ENCODE assay signal across 9 mouse cellular contexts in the genomic region with DNA sequence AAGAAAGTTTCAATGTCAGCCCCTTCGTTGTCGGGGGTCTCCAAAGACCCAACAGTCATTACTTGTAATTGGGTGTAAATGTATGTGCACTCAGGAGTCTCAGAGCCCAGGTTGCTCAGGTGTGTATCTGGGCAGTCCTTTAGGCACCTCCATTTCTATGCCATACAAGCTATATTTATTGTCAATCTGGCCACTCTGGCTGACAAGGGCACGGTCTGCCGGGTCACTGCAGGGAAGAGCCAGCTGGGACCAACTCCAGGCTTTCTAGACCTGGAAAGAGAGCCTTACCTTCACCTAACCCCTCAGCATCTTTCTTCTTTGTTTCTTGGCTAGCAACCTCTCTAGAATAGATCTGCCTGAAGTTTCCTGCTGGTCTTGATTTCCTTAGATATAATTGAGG. TPM values are rescaled to one million over a fixed set of nuclear protein-coding genes. Genes with fewer than 3 reads are reported as not detected.
DNase-seq lines count a peak whose midpoint lies in the region; ATAC-seq and TF ChIP-seq lines count a peak whose summit lies in the region.
"Had no signal": no experiment of that assay in that cellular context is flagged by ENCODE, and none has a peak within 500 bp of the region (broad histone marks: within the 10 kb centered on the region; RNA-seq: fewer than 3 reads in every experiment).

No protein-coding gene starts in this region.

- no peak for TF ChIP-seq CTCF in hindbrain, postnatal 0 days (IDR thresholded peaks at IDR 0.05; ENCODE audit: low read depth)

- peaks cover 58% of the 10 kb centered on the region for H3K4me1 ChIP-seq in hindbrain, embryonic 10.5 days (replicated peaks)
- H3K4me1 ChIP-seq in hindbrain, postnatal 0 days (ENCODE audit: insufficient read depth, low read length), result peaks cover 50% of the 10 kb centered on the region
- peaks cover 74% of the 10 kb centered on the region for H3K4me1 ChIP-seq in lung, embryonic 15.5 days
- H3K4me1 ChIP-seq in neural tube, embryonic 13.5 days (replicated peaks), result peaks cover 66% of the 10 kb centered on the region

- H3K4me3 ChIP-seq in hindbrain, embryonic 10.5 days, result peak overlapping the region; percentile 16; the same call in 1 of the 2 replicates
- no peak overlapping the region for H3K4me3 ChIP-seq in hindbrain, postnatal 0 days (ENCODE audit: low read length)
- no peak overlapping the region for H3K4me3 ChIP-seq in lung, embryonic 15.5 days
- no peak overlapping the region for H3K4me3 ChIP-seq in neural tube, embryonic 13.5 days

- 87% methylated on average over 4 of the region's 4 CpGs for WGBS in hindbrain, embryonic 10.5 days
- 80% methylated on average over 4 of the region's 4 CpGs for WGBS in hindbrain, postnatal 0 days
- WGBS in lung, embryonic 15.5 days, result 79% methylated on average over 4 of the region's 4 CpGs
- 74% methylated on average over 4 of the region's 4 CpGs for WGBS in neural tube, embryonic 13.5 days

- H3K9ac ChIP-seq in hindbrain, postnatal 0 days (replicated peaks; ENCODE audit: low read length), result no peak overlapping the region
- no peak overlapping the region for H3K9ac ChIP-seq in lung, embryonic 15.5 days
- no peak overlapping the region for H3K9ac ChIP-seq in neural tube, embryonic 13.5 days

- no peaks in the 10 kb centered on the region for H3K9me3 ChIP-seq in hindbrain, embryonic 10.5 days
- H3K9me3 ChIP-seq in hindbrain, postnatal 0 days (ENCODE audit: low read length), result no peaks in the 10 kb centered on the region
- H3K9me3 ChIP-seq in lung, embryonic 15.5 days, result no peaks in the 10 kb centered on the region
- no peaks in the 10 kb centered on the region for H3K9me3 ChIP-seq in neural tube, embryonic 13.5 days

- H3K27me3 ChIP-seq in hindbrain, embryonic 10.5 days (ENCODE audit: insufficient read depth, poor library complexity, severe bottlenecking), result no peaks in the 10 kb centered on the region
- H3K27me3 ChIP-seq in hindbrain, postnatal 0 days (ENCODE audit: insufficient read depth, low read length), result no peaks in the 10 kb centered on the region
- H3K27me3 ChIP-seq in lung, embryonic 15.5 days, result no peaks in the 10 kb centered on the region
- H3K27me3 ChIP-seq in neural tube, embryonic 13.5 days, result no peaks in the 10 kb centered on the region

- no peak overlapping the region for H3K4me2 ChIP-seq in hindbrain, postnatal 0 days (ENCODE audit: low read depth, low read length)
- H3K4me2 ChIP-seq in lung, embryonic 15.5 days, result no peak overlapping the region
- H3K4me2 ChIP-seq in neural tube, embryonic 13.5 days, result peak overlapping the region; percentile 99; the same call in 1 of the 2 replicates

- H3K36me3 ChIP-seq in hindbrain, embryonic 10.5 days, result peaks cover 100% of the 10 kb centered on the region
- H3K36me3 ChIP-seq in hindbrain, postnatal 0 days (ENCODE audit: insufficient read depth, low read length), result peaks cover 31% of the 10 kb centered on the region
- H3K36me3 ChIP-seq in lung, embryonic 15.5 days, result peaks cover 52% of the 10 kb centered on the region
- peaks cover 90% of the 10 kb centered on the region for H3K36me3 ChIP-seq in neural tube, embryonic 13.5 days

- no peak for ATAC-seq in hindbrain, postnatal 0 days
- ATAC-seq in lung, embryonic 15.5 days (ENCODE audit: borderline replicate concordance, extremely low read depth, low FRiP score, low TSS enrichment), result no peak
- no peak for ATAC-seq in neural tube, embryonic 13.5 days (ENCODE audit: low read depth)

- peak; percentile 72 for DNase-seq in cerebellum, adult 9-10 months
- no peak for DNase-seq in cerebellum, postnatal 14 days
- no peak for DNase-seq in hindbrain, embryonic 10.5 days (ENCODE audit: low spot score)
- DNase-seq in hindbrain, postnatal 0 days (ENCODE audit: low spot score), result no peak
- no peak for DNase-seq in lung, postnatal 10 days
- DNase-seq in urinary bladder, adult 2 months (ENCODE audit: low spot score), result no peak
- DNase-seq: kidney, postnatal 4 days had no signal

- H3K27ac ChIP-seq in hindbrain, embryonic 10.5 days, result no peak overlapping the region
- no peak overlapping the region; the same call in 1 of the 2 replicates for H3K27ac ChIP-seq in hindbrain, postnatal 0 days
- H3K27ac ChIP-seq in lung, embryonic 15.5 days, result peak overlapping the region; percentile 62
- 0 out of 2 replicates have a peak overlapping the region, but pooled peaks have one; percentile 18 for H3K27ac ChIP-seq in neural tube, embryonic 13.5 days (replicated peaks)

RNA-seq across cellular contexts. Expression of gene Trim8, which starts 8.2 kb away (rescaled TPM):
- polyA plus RNA-seq in hindbrain, embryonic 10.5 days (2016; fragmentation: Nextera tagmentation; extraction: Ambion mirVana), result 26.5 and 30.0 TPM in 2 replicates
- 108 and 115 TPM in 2 replicates for total RNA-seq in hindbrain, postnatal 0 days (2014; rRNA removed)
- polyA plus RNA-seq in hindbrain, postnatal 0 days (2015; fragmentation: Nextera tagmentation; extraction: Ambion mirVana), result 28.8 and 29.7 TPM in 2 replicates
- polyA plus RNA-seq in lung, embryonic 15.5 days (2015; fragmentation: Nextera tagmentation; extraction: Ambion mirVana), result 22.2 and 27.8 TPM in 2 replicates
- 26.5 and 30.4 TPM in 2 replicates for polyA plus RNA-seq in neural tube, embryonic 13.5 days (2015; fragmentation: Nextera tagmentation; extraction: Ambion mirVana)
- polyA plus RNA-seq in urinary bladder, adult 2 months (2012; rRNA removed), result 17.2 and 25.2 TPM in 2 replicates

Comparison
In these comparisons a context has a peak if more than half of its experiments do, and no peak if none do; other contexts are left out.
1. H3K27ac ChIP-seq: peak in lung, embryonic 15.5 days (single experiment) and neural tube, embryonic 13.5 days (single experiment); none in hindbrain, embryonic 10.5 days (single experiment) and hindbrain, postnatal 0 days (single experiment).